Mouse (Mus musculus) ES-E14 (cell line): ENCODE data around the gene Pkp3.

Experiments used
- CHD2 ChIP-seq: IDR thresholded peaks from 2 replicates; pipeline ENCODE4 v1.6.1; 2014; ENCODE audit warnings: mild to moderate bottlenecking, low read depth, low read length, inconsistent platforms
- HCFC1 ChIP-seq: IDR thresholded peaks from 2 replicates; pipeline ENCODE4 v1.6.1; 2012; ENCODE audit warnings: low read length, inconsistent platforms, borderline replicate concordance; ENCODE audit not compliant: insufficient read depth

DNA sequence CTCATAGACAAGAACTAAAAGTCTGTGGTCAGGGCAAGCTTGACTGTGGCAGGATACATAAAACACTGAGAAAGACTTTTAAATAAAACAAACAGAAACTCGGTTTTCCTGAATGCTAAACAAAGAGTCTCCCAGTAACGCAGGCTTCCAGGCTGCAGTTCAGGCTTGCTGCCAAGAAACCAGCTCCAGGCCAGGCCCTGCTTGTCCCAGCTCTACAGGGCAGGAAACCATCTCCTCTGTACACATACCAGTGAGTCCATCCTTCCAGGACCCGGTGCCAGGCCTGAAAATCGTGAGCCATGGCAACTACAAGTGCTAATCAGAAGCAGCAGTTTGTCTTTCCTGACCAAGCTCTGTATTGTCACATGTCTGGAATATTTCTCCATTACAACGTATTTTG, 36.4 kb upstream of the Pkp3 start:
- TF ChIP-seq CHD2 = no peak
- TF ChIP-seq HCFC1 = no peak
